Mouse (Mus musculus): ENCODE measurements around the gene Otof. TPM values are rescaled to one million over a fixed set of nuclear protein-coding genes. Genes with fewer than 3 reads are reported as not detected.

The Otof gene
- polyA plus RNA-seq, 1 experiment from 2014 or later, result 0.02 TPM

DNA sequence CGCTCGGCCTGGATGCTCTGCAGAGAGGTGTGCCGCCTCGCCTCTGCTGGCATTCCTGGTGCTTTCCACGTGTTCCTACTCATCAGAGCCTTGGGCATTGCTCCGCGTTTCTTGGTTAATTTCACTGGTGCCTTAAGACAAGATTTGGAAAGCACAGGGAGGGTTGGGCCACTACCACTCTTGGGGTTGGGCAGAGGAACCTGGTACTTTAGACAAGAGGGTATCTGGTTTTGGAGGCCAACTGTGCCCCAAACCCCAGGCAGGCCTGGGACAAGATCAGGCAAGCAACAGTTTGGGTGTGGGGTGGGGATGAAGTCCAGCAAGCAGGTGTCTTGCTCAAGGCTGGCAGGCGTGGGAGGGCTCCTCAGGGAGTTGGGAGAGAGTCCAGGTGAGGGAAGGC, 94.3 kb downstream of the Otof start:
- Histone ChIP-seq H3K27ac (no peak overlapping the region), H3K27me3 (replicated peaks) (no peaks in the 10 kb centered on the region), H3K36me3 (no peaks in the 10 kb centered on the region), H3K9me3 (replicated peaks) (no peaks in the 10 kb centered on the region), H3K9ac (no peak overlapping the region), H3K4me1 (no peaks in the 10 kb centered on the region), H3K4me2 (no peak overlapping the region), H3K4me3 (no peak overlapping the region)
- 54% methylated on average over 8 of the region's 8 CpGs for WGBS (ENCODE audit: insufficient replicate concordance)
- no peak for ATAC-seq

GRCm38 (mm10) chr5:30358436-30359099, 103.2 kb downstream of the Otof start:
- no peak for ATAC-seq
- no peak overlapping the region for H3K9ac ChIP-seq
- 0 out of 2 replicates have a peak, but pooled peaks cover 3% of the 10 kb centered on the region for H3K27me3 ChIP-seq (replicated peaks)
- no peaks in the 10 kb centered on the region for H3K9me3 ChIP-seq (replicated peaks)
- 69% methylated on average over 10 of the region's 10 CpGs for WGBS (ENCODE audit: insufficient replicate concordance)
- no peaks in the 10 kb centered on the region for H3K4me1 ChIP-seq
- H3K36me3 ChIP-seq, result no peaks in the 10 kb centered on the region
- no peak overlapping the region for H3K4me3 ChIP-seq
- H3K27ac ChIP-seq, result no peak overlapping the region
- H3K4me2 ChIP-seq, result no peak overlapping the region

- H3K27ac ChIP-seq, result no peak overlapping the region
- ATAC-seq, result no peak
Observed at GRCm38 (mm10) chr5:30356647-30357046, 105.1 kb downstream of the Otof start.

GRCm38 (mm10) chr5:30355559-30356159, 106.1 kb downstream of the Otof start:
- H3K4me2 ChIP-seq, result no peak overlapping the region
- H3K4me1 ChIP-seq, result no peaks in the 10 kb centered on the region
- H3K4me3 ChIP-seq, result no peak overlapping the region
- 69% methylated on average over 14 of the region's 14 CpGs for WGBS (ENCODE audit: insufficient replicate concordance)
- H3K27me3 ChIP-seq (replicated peaks), result 0 out of 2 replicates have a peak, but pooled peaks cover 5% of the 10 kb centered on the region
- ATAC-seq, result no peak
- H3K36me3 ChIP-seq, result no peaks in the 10 kb centered on the region
- H3K9me3 ChIP-seq (replicated peaks), result no peaks in the 10 kb centered on the region
- H3K27ac ChIP-seq, result no peak overlapping the region
- no peak overlapping the region for H3K9ac ChIP-seq

More at GRCm38 (mm10) chr5:30356647-30357046, 105.1 kb downstream of the Otof start:
- H3K4me1 ChIP-seq, result no peaks in the 10 kb centered on the region
- H3K27me3 ChIP-seq (replicated peaks), result 0 out of 2 replicates have a peak, but pooled peaks cover 5% of the 10 kb centered on the region
- no peak overlapping the region for H3K4me3 ChIP-seq
- no peaks in the 10 kb centered on the region for H3K9me3 ChIP-seq (replicated peaks)
- no peak overlapping the region for H3K9ac ChIP-seq
- H3K36me3 ChIP-seq, result no peaks in the 10 kb centered on the region
- no peak overlapping the region for H3K4me2 ChIP-seq
- whole genome bisulfite sequencing (ENCODE audit: insufficient replicate concordance), result 68% methylated on average over 7 of the region's 7 CpGs

DNA sequence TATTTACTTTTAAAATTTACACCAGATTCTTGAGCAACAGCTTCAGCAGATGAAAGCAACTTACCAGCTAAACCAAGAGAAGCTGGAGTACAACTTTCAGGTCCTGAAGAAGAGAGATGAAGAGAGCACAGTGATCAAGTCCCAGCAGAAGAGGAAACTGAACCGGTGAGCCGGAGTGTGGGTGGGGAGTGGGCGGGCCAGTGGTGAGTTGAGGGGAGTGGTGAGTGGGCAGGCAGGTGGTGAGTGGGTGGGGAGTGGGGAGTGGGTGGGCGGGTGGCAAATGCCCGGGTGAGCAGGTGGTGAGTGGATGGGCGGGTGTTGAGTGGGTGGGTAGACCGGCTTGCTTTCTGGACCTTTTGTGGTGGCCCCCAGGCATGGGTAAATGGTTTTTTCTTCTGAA, 106.6 kb downstream of the Otof start:
- WGBS (ENCODE audit: insufficient replicate concordance), result 71% methylated on average over 6 of the region's 7 CpGs
- Histone ChIP-seq H3K4me1 (no peaks in the 10 kb centered on the region), H3K9me3 (replicated peaks) (no peaks in the 10 kb centered on the region), H3K36me3 (no peaks in the 10 kb centered on the region), H3K27me3 (replicated peaks) (0 out of 2 replicates have a peak, but pooled peaks cover 5% of the 10 kb centered on the region), H3K27ac (no peak overlapping the region), H3K4me3 (no peak overlapping the region), H3K4me2 (no peak overlapping the region), H3K9ac (no peak overlapping the region)
- no peak for ATAC-seq

DNA sequence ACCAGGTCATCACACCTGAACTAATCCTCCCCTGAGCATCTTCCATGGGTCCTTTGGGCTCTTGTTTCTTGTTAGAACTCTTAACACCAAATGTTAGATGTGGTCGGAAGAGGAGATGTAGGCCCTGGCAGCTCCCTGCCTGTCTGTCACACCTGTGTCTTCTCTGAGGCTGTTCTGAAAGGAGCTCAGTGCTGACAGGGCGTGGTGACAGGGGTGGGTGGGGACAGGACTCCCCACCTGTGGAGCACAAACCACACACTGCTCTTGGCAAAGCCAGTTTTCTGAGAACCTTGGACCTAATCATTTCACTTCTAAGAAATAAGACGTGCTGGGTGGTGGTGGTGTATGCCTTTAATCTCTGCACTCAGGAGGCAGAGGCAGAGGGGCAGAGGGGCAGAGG, 108.1 kb downstream of the Otof start:
- Histone ChIP-seq H3K9ac (no peak overlapping the region), H3K4me1 (no peaks in the 10 kb centered on the region), H3K4me3 (no peak overlapping the region), H3K27ac (no peak overlapping the region), H3K27me3 (replicated peaks) (0 out of 2 replicates have a peak, but pooled peaks cover 5% of the 10 kb centered on the region), H3K36me3 (no peaks in the 10 kb centered on the region), H3K4me2 (no peak overlapping the region), H3K9me3 (replicated peaks) (no peaks in the 10 kb centered on the region)
- 45% methylated on average over 3 of the region's 3 CpGs for WGBS (ENCODE audit: insufficient replicate concordance)
- no peak for ATAC-seq

- no peak for ATAC-seq
- Histone ChIP-seq H3K9ac (no peak overlapping the region), H3K27ac (no peak overlapping the region), H3K4me1 (peaks cover 9% of the 10 kb centered on the region; the same call in 1 of the 2 replicates), H3K36me3 (no peaks in the 10 kb centered on the region), H3K9me3 (replicated peaks) (no peaks in the 10 kb centered on the region), H3K4me3 (no peak overlapping the region), H3K27me3 (replicated peaks) (peaks cover 68% of the 10 kb centered on the region), H3K4me2 (no peak overlapping the region)
- WGBS (ENCODE audit: insufficient replicate concordance), result 34% methylated on average over 5 of the region's 5 CpGs
Observed at GRCm38 (mm10) chr5:30343886-30344285, 117.8 kb downstream of the Otof start.

GRCm38 (mm10) chr5:30343107-30343506, 118.6 kb downstream of the Otof start:
- ATAC-seq, result 0 out of 2 replicates have a peak, but pooled peaks have one; percentile 35
- Histone ChIP-seq H3K36me3 (no peaks in the 10 kb centered on the region), H3K4me1 (peaks cover 9% of the 10 kb centered on the region; the same call in 1 of the 2 replicates), H3K4me3 (no peak overlapping the region), H3K9me3 (replicated peaks) (no peaks in the 10 kb centered on the region), H3K4me2 (peak overlapping the region; percentile 43), H3K9ac (no peak overlapping the region), H3K27me3 (replicated peaks) (peaks cover 67% of the 10 kb centered on the region), H3K27ac (no peak overlapping the region)
- WGBS (ENCODE audit: insufficient replicate concordance), result 8% methylated on average over 9 of the region's 9 CpGs

DNA sequence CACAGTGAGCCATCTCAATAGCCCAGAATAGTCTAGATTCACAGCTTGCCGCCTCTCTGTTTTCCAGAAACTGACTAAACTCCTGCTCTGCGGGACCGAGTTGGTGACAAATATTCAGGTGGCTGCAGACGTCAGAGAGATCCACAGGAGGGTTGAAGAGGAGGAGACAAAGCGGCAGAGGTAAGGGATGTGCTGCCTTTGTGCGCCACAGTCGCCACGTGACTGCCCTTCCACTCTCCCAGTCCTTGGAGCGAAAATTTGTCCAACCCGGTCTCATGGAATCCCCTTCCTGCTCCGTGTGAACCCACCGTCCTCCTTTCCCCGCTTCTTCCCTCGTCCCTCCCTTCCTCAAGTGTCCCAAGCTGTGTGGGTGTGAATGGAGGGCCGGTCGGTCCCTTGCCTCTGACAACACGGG, 119.1 kb downstream of the Otof start:
- Histone ChIP-seq H3K4me3 (no peak overlapping the region), H3K27me3 (replicated peaks) (peaks cover 62% of the 10 kb centered on the region), H3K9ac (no peak overlapping the region), H3K27ac (no peak overlapping the region), H3K4me1 (peaks cover 9% of the 10 kb centered on the region; the same call in 1 of the 2 replicates), H3K36me3 (no peaks in the 10 kb centered on the region), H3K9me3 (replicated peaks) (no peaks in the 10 kb centered on the region), H3K4me2 (peak overlapping the region; percentile 43)
- no peak for ATAC-seq
- WGBS (ENCODE audit: insufficient replicate concordance), result 12% methylated on average over 17 of the region's 17 CpGs

DNA sequence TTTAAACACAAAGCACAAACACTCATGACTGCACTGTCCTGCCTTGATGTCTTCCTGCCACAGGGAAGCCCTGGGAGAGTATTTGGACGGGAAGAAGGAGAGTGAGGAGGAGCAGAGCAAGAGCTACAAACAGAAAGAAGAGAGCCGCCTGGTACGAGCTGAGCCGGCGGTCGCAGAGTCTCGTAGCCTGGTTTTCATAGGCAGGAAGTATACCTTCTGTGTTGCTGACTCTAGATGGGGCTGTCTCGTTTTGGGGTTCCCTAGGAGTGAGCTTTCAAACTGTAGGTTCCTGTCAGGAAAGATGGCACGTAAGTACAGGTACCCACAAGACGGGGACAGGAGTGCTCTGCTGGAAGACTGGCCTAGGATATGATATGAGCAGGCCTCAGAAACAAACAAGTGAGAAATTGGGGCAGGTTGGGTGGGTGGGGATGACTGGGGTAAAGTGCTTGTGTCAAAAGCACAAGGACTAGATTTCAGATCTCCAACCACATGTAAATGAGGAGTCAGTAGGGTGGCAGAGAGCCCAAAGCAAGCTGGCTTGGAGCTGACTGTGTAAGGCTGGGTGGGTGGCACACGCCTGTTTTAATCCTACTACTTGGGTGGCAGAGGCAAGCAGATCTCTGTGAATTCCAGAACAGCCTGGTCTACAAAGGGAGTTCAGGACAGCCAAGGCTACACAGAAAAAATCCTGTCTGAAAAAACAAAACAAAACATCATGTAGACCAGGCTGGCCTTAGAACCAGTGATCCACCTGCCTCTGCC, 119.9 kb downstream of the Otof start:
- Histone ChIP-seq H3K4me2 (no peak overlapping the region), H3K27me3 (replicated peaks) (peaks cover 55% of the 10 kb centered on the region), H3K27ac (no peak overlapping the region), H3K9me3 (replicated peaks) (no peaks in the 10 kb centered on the region), H3K4me1 (peaks cover 9% of the 10 kb centered on the region; the same call in 1 of the 2 replicates), H3K9ac (no peak overlapping the region), H3K4me3 (no peak overlapping the region), H3K36me3 (no peaks in the 10 kb centered on the region)
- 60% methylated on average over 11 of the region's 11 CpGs for WGBS (ENCODE audit: insufficient replicate concordance)
- no peak for ATAC-seq

- Histone ChIP-seq H3K9me3 (replicated peaks) (no peaks in the 10 kb centered on the region), H3K36me3 (no peaks in the 10 kb centered on the region), H3K4me2 (no peak overlapping the region), H3K9ac (no peak overlapping the region), H3K27ac (no peak overlapping the region), H3K4me1 (peaks cover 9% of the 10 kb centered on the region; the same call in 1 of the 2 replicates), H3K27me3 (replicated peaks) (peaks cover 49% of the 10 kb centered on the region), H3K4me3 (no peak overlapping the region)
- 62% methylated on average over 5 of the region's 5 CpGs for WGBS (ENCODE audit: insufficient replicate concordance)
- no peak for ATAC-seq
Observed at GRCm38 (mm10) chr5:30340815-30341214, 120.9 kb downstream of the Otof start.

All from liver, embryonic 12.5 days (tissue).